ENCODE assay signal across 8 mouse cellular contexts in the genomic region with DNA sequence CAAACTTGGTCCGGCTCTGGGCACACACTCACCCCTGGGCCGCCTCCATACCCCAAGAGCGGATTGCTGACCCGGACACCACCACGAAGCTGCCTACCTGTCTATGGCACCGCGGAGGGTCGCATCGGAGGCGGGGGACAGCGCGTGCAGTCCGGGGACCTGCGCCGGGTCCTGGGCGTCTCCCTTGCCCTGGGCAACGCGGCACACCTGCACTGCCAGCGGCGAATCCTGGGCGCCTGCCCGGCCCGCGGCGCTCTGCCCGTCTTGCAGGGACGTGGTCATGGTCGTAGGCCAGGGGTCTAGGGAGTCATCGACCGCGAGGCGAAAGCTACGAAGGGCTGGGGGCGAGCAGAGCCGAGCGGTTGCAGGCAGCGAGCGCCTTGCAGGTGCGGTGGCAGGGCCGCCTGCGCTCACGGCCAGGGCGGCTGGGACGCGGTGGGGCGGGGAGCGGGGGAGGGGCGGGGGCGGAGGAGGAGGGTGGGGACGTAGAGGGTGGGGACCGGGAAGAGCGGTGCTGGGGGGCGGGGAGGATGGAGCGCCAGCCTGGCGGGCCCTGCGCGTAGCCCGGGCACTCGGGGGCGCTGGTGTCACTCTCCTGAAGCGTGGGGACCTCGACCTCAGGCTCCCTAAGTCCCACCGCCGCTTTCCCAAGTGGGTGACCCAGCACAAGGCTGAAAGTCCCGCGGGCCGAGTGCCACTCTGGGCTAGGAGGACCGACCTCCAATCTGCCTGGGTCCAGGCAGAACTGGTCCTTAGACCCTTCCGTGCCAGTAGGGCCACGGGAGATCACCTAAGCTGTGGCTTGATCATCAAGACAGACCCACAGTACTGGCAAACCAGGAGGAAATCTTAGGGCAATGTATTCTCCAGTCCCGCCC. TPM values are rescaled to one million over a fixed set of nuclear protein-coding genes. Genes with fewer than 3 reads are reported as not detected.
DNase-seq lines count a peak whose midpoint lies in the region; ATAC-seq and TF ChIP-seq lines count a peak whose summit lies in the region.

No protein-coding gene starts in this region.

- no peak for TF ChIP-seq EP300 in liver, embryonic 14.5 days (IDR thresholded peaks at IDR 0.05; ENCODE audit: low read depth)

- peak overlapping the region; percentile 91 for H3K9ac ChIP-seq in heart, embryonic 13.5 days
- H3K9ac ChIP-seq in kidney, postnatal 0 days (ENCODE audit: low read depth, low read length), result peak overlapping the region; percentile 81
- no peak overlapping the region for H3K9ac ChIP-seq in liver, embryonic 14.5 days (replicated peaks)
- peak overlapping the region; percentile 85 for H3K9ac ChIP-seq in neural tube, embryonic 13.5 days

- peak overlapping the region; percentile 92 for H3K4me2 ChIP-seq in heart, embryonic 13.5 days
- H3K4me2 ChIP-seq in kidney, postnatal 0 days (ENCODE audit: low read length), result peak overlapping the region; percentile 100
- peak overlapping the region; percentile 58 for H3K4me2 ChIP-seq in liver, embryonic 14.5 days (ENCODE audit: low read depth)
- H3K4me2 ChIP-seq in neural tube, embryonic 13.5 days, result peak overlapping the region; percentile 97

- WGBS in forebrain, embryonic 10.5 days, result under 1% methylated on average over 59 of the region's 71 CpGs
- under 1% methylated on average over 67 of the region's 71 CpGs for WGBS in heart, embryonic 13.5 days
- WGBS in kidney, postnatal 0 days, result under 1% methylated on average over 66 of the region's 71 CpGs
- under 1% methylated on average over 58 of the region's 71 CpGs for WGBS in liver, embryonic 14.5 days (ENCODE audit: insufficient replicate concordance)
- WGBS in neural tube, embryonic 13.5 days, result under 1% methylated on average over 51 of the region's 71 CpGs

- no peaks in the 10 kb centered on the region for H3K79me3 ChIP-seq in C2C12 (ENCODE audit: low read depth)

- peak; percentile 81 for DNase-seq in brain, embryonic 14.5 days (ENCODE audit: low read depth)
- peak; percentile 50 for DNase-seq in forebrain, embryonic 10.5 days (ENCODE audit: extremely low spot score, low spot score)
- peak; percentile 56 for DNase-seq in kidney, postnatal 0 days (ENCODE audit: low spot score)
- DNase-seq in liver, embryonic 14.5 days (ENCODE audit: low read depth in 3 of 3, low spot score in 3 of 3), result no peak
- DNase-seq in thymus, adult 18-20 months, result peak; percentile 26 to 36

- H3K36me3 ChIP-seq in C2C12 (ENCODE audit: control insufficient read depth, insufficient read depth), result no peaks in the 10 kb centered on the region
- no peaks in the 10 kb centered on the region for H3K36me3 ChIP-seq in forebrain, embryonic 10.5 days (replicated peaks)
- H3K36me3 ChIP-seq in heart, embryonic 13.5 days, result peaks cover 10% of the 10 kb centered on the region
- H3K36me3 ChIP-seq in kidney, postnatal 0 days (ENCODE audit: insufficient read depth, low read length), result no peaks in the 10 kb centered on the region
- no peaks in the 10 kb centered on the region for H3K36me3 ChIP-seq in liver, embryonic 14.5 days (replicated peaks; ENCODE audit: control insufficient read depth, insufficient read depth, low read depth)
- no peaks in the 10 kb centered on the region for H3K36me3 ChIP-seq in neural tube, embryonic 13.5 days

- peaks cover 16% of the 10 kb centered on the region for H3K4me1 ChIP-seq in forebrain, embryonic 10.5 days
- peaks cover 27% of the 10 kb centered on the region for H3K4me1 ChIP-seq in heart, embryonic 13.5 days
- H3K4me1 ChIP-seq in kidney, postnatal 0 days (replicated peaks; ENCODE audit: insufficient read depth, low read length), result peaks cover 7% of the 10 kb centered on the region
- no peaks in the 10 kb centered on the region for H3K4me1 ChIP-seq in liver, embryonic 14.5 days (replicated peaks; ENCODE audit: control insufficient read depth in 2 of 2, insufficient read depth in 2 of 2, low read length in 1 of 2)
- peaks cover 20% of the 10 kb centered on the region for H3K4me1 ChIP-seq in neural tube, embryonic 13.5 days (replicated peaks)

- H3K79me2 ChIP-seq in C2C12 (ENCODE audit: control insufficient read depth, insufficient read depth), result no peaks in the 10 kb centered on the region

- peak; percentile 82 for ATAC-seq in heart, embryonic 13.5 days (ENCODE audit: extremely low read depth, insufficient number of reproducible peaks, low FRiP score, low TSS enrichment)
- ATAC-seq in kidney, postnatal 0 days (replicated peaks; ENCODE audit: low FRiP score, low read depth), result peak; percentile 85
- peak; percentile 78 for ATAC-seq in liver, embryonic 14.5 days (ENCODE audit: insufficient read depth)
- ATAC-seq in neural tube, embryonic 13.5 days (ENCODE audit: low read depth), result peak; percentile 92

- peak overlapping the region; percentile 67 for H3ac ChIP-seq in C2C12 (ENCODE audit: control insufficient read depth, insufficient read length, low read depth)

- H3K9me3 ChIP-seq in forebrain, embryonic 10.5 days, result no peaks in the 10 kb centered on the region
- H3K9me3 ChIP-seq in heart, embryonic 13.5 days, result no peaks in the 10 kb centered on the region
- H3K9me3 ChIP-seq in kidney, postnatal 0 days (replicated peaks; ENCODE audit: low read length), result no peaks in the 10 kb centered on the region
- no peaks in the 10 kb centered on the region for H3K9me3 ChIP-seq in liver, embryonic 14.5 days (ENCODE audit: control insufficient read depth, low read length)
- no peaks in the 10 kb centered on the region for H3K9me3 ChIP-seq in neural tube, embryonic 13.5 days

- TF ChIP-seq CTCF in C2C12 (IDR thresholded peaks at IDR 0.05; ENCODE audit: control insufficient read depth, insufficient read depth, insufficient read length), result peak; percentile 58
- peak; percentile 25; the same call in 1 of the 2 replicates for TF ChIP-seq CTCF in brain, embryonic 14.5 days (IDR thresholded peaks at IDR 0.05; ENCODE audit: borderline replicate concordance, extremely low read depth, insufficient read depth, insufficient read length)
- TF ChIP-seq CTCF in kidney, postnatal 0 days (IDR thresholded peaks at IDR 0.05; ENCODE audit: low read depth), result peak; percentile 45
- TF ChIP-seq CTCF in liver, embryonic 14.5 days (IDR thresholded peaks at IDR 0.05; ENCODE audit: low read depth), result peak; percentile 42; the same call in 1 of the 2 replicates

- peak overlapping the region; percentile 18 for H3K4me3 ChIP-seq in C2C12 (ENCODE audit: insufficient read depth, poor library complexity, severe bottlenecking)
- H3K4me3 ChIP-seq in forebrain, embryonic 10.5 days, result peak overlapping the region; percentile 68
- H3K4me3 ChIP-seq in heart, embryonic 13.5 days, result peak overlapping the region; percentile 77
- peak overlapping the region; percentile 87 for H3K4me3 ChIP-seq in kidney, postnatal 0 days (replicated peaks; ENCODE audit: low read depth, low read length)
- peak overlapping the region; percentile 58 to 59 for H3K4me3 ChIP-seq in liver, embryonic 14.5 days (ENCODE audit: insufficient read depth in 1 of 2, low read depth in 2 of 2, low read length in 2 of 2)
- peak overlapping the region; percentile 73 for H3K4me3 ChIP-seq in neural tube, embryonic 13.5 days

- H3K27me3 ChIP-seq in C2C12 (ENCODE audit: control insufficient read depth, insufficient read depth, insufficient read length), result no peaks in the 10 kb centered on the region
- peaks cover 25% of the 10 kb centered on the region for H3K27me3 ChIP-seq in forebrain, embryonic 10.5 days (ENCODE audit: poor library complexity, severe bottlenecking)
- H3K27me3 ChIP-seq in heart, embryonic 13.5 days (replicated peaks), result no peaks in the 10 kb centered on the region
- H3K27me3 ChIP-seq in kidney, postnatal 0 days (ENCODE audit: insufficient read depth, low read length), result no peaks in the 10 kb centered on the region
- peaks cover 8% of the 10 kb centered on the region; the same call in 1 of the 2 replicates for H3K27me3 ChIP-seq in liver, embryonic 14.5 days (ENCODE audit: control insufficient read depth, insufficient read depth, low read length)
- peaks cover 6% of the 10 kb centered on the region; the same call in 1 of the 2 replicates for H3K27me3 ChIP-seq in neural tube, embryonic 13.5 days

- H3K27ac ChIP-seq in forebrain, embryonic 10.5 days, result peak overlapping the region; percentile 77
- peak overlapping the region; percentile 74 for H3K27ac ChIP-seq in heart, embryonic 13.5 days (replicated peaks)
- peak overlapping the region; percentile 63 for H3K27ac ChIP-seq in kidney, postnatal 0 days
- no peak overlapping the region for H3K27ac ChIP-seq in liver, embryonic 14.5 days
- H3K27ac ChIP-seq in neural tube, embryonic 13.5 days (replicated peaks), result no peak overlapping the region

- TF ChIP-seq POLR2A in brain, embryonic 14.5 days (IDR thresholded peaks at IDR 0.05; ENCODE audit: borderline replicate concordance, extremely low read depth, insufficient read depth, insufficient read length, poor library complexity, severe bottlenecking), result no peak

TF ChIP-seq in C2C12, 6 proteins besides CTCF, POLR2A, EP300 and RAD21:
- no peak for TF ChIP-seq CEBPB (IDR thresholded peaks at IDR 0.05; ENCODE audit: low read depth)
- TF ChIP-seq MYOD1 (IDR thresholded peaks at IDR 0.05; ENCODE audit: control insufficient read depth, insufficient read length, low read depth), result no peak
- TF ChIP-seq FOSL1 (IDR thresholded peaks at IDR 0.05; ENCODE audit: insufficient read depth, low read length, poor library complexity, severe bottlenecking), result no peak
- TF ChIP-seq MAX (IDR thresholded peaks at IDR 0.05), result no peak
- no peak for TF ChIP-seq USF1 (IDR thresholded peaks at IDR 0.05; ENCODE audit: low read depth)
- TF ChIP-seq MYOG (IDR thresholded peaks at IDR 0.05; ENCODE audit: control insufficient read depth, extremely low read depth, insufficient read length), result no peak

RNA-seq across cellular contexts. Expression of gene Grb14, which starts 2.2 kb away (rescaled TPM):
- 0.32 TPM for polyA plus RNA-seq in C2C12 (2012; fragmentation: generic; extraction: Trizol)
- 6.5 and 9.7 TPM in 2 replicates for polyA plus RNA-seq in brain, embryonic 14.5 days (2012; rRNA removed)
- 3.0 and 3.5 TPM in 2 replicates for polyA plus RNA-seq in forebrain, embryonic 10.5 days (2016; fragmentation: Nextera tagmentation; extraction: Ambion mirVana)
- polyA plus RNA-seq in heart, embryonic 13.5 days (2015; fragmentation: Nextera tagmentation; extraction: Ambion mirVana), result 65.6 and 70.2 TPM in 2 replicates
- polyA plus RNA-seq in kidney, postnatal 0 days (2015; fragmentation: Nextera tagmentation; extraction: Ambion mirVana), result 33.3 and 34.0 TPM in 2 replicates
- polyA plus RNA-seq in liver, embryonic 14.5 days (2012; rRNA removed), result 1.4 and 2.4 TPM in 2 replicates
- 6.7 and 6.9 TPM in 2 replicates for polyA plus RNA-seq in liver, embryonic 14.5 days (2014; fragmentation: Nextera tagmentation; extraction: Ambion mirVana)
- 23.9 and 24.8 TPM in 2 replicates for polyA plus RNA-seq in neural tube, embryonic 13.5 days (2015; fragmentation: Nextera tagmentation; extraction: Ambion mirVana)

Comparison
In these comparisons a context has a peak if more than half of its experiments do, and no peak if none do; other contexts are left out.
1. H3K4me3 ChIP-seq: peak in every context shown above with its lines; median percentile 87 in kidney, postnatal 0 days; 77 in heart, embryonic 13.5 days; 73 in neural tube, embryonic 13.5 days; 68 in forebrain, embryonic 10.5 days; 58 in liver, embryonic 14.5 days; 18 in C2C12.
2. DNase-seq: peak in brain, embryonic 14.5 days (single experiment), forebrain, embryonic 10.5 days (single experiment), kidney, postnatal 0 days (single experiment) and thymus, adult 18-20 months (2 of 2); none in liver, embryonic 14.5 days (0 of 3).
3. H3K27ac ChIP-seq: peak in forebrain, embryonic 10.5 days (single experiment), heart, embryonic 13.5 days (single experiment) and kidney, postnatal 0 days (single experiment); none in liver, embryonic 14.5 days (single experiment) and neural tube, embryonic 13.5 days (single experiment).
4. Peak in every context shown above with its lines, with median percentiles within 50 percentile points of each other: CTCF ChIP-seq, ATAC-seq and H3K4me2 ChIP-seq.